28 mouse cellular contexts compared by ENCODE assay signal in genomic region chr10:44704143-44704542, GRCm38 (mm10).
DNase-seq lines count a peak whose midpoint lies in the region; ATAC-seq and TF ChIP-seq lines count a peak whose summit lies in the region.
"Had no signal": no experiment of that assay in that cellular context is flagged by ENCODE, and none has a peak within 500 bp of the region (broad histone marks: within the 10 kb centered on the region; RNA-seq: fewer than 3 reads in every experiment).

No protein-coding gene starts in this region.

- no peak overlapping the region for H3K27ac ChIP-seq in CH12.LX (ENCODE audit: insufficient read depth, low read depth)
- no peak overlapping the region for H3K27ac ChIP-seq in midbrain, embryonic 14.5 days (replicated peaks; ENCODE audit: low read depth, low read length)
- H3K27ac ChIP-seq: embryonic facial prominence, embryonic 12.5 days; embryonic facial prominence, embryonic 15.5 days; forebrain, embryonic 15.5 days; heart, adult 2 months; heart, embryonic 10.5 days; heart, embryonic 13.5 days; hindbrain, embryonic 14.5 days; hindbrain, postnatal 0 days; intestine, embryonic 15.5 days had no signal

- no peak for ATAC-seq in midbrain, embryonic 14.5 days (ENCODE audit: low FRiP score, low TSS enrichment)
- ATAC-seq: forebrain, embryonic 15.5 days; hindbrain, postnatal 0 days; intestine, embryonic 15.5 days; Patski had no signal

- dilution Hi-C loops in CH12.LX (cut with MboI; ENCODE audit: extremely low pct_ligation_motif_present, extremely low pct_unique_long_range_greater_than_20kb, low sequenced_read_pairs), result no loop called here

- peaks cover 25 to 45% of the 10 kb centered on the region in 2 experiments for H3K4me1 ChIP-seq in CH12.LX (ENCODE audit: control insufficient read depth in 1 of 2, insufficient read depth in 2 of 2)
- H3K4me1 ChIP-seq in midbrain, embryonic 14.5 days (ENCODE audit: control insufficient read depth, insufficient read depth, low read length), result no peaks in the 10 kb centered on the region
- H3K4me1 ChIP-seq: embryonic facial prominence, embryonic 12.5 days; embryonic facial prominence, embryonic 15.5 days; forebrain, embryonic 15.5 days; heart, embryonic 10.5 days; heart, embryonic 13.5 days; intestine, embryonic 15.5 days had no signal

- H3K4me2 ChIP-seq in CH12.LX (ENCODE audit: insufficient read depth, low read depth, poor library complexity, severe bottlenecking), result peak overlapping the region; percentile 94; the same call in 1 of the 2 replicates
- no peak overlapping the region for H3K4me2 ChIP-seq in midbrain, embryonic 14.5 days (ENCODE audit: low read length)
- H3K4me2 ChIP-seq: embryonic facial prominence, embryonic 12.5 days; embryonic facial prominence, embryonic 15.5 days; forebrain, embryonic 15.5 days; heart, embryonic 13.5 days; hindbrain, embryonic 14.5 days; intestine, embryonic 15.5 days had no signal

- H3K9ac ChIP-seq in CH12.LX (ENCODE audit: insufficient read depth, low read depth), result no peak overlapping the region
- H3K9ac ChIP-seq in midbrain, embryonic 14.5 days (replicated peaks; ENCODE audit: low read length), result no peak overlapping the region
- H3K9ac ChIP-seq: embryonic facial prominence, embryonic 12.5 days; embryonic facial prominence, embryonic 15.5 days; forebrain, embryonic 15.5 days; heart, embryonic 13.5 days; hindbrain, embryonic 14.5 days; intestine, embryonic 15.5 days had no signal

- no peak overlapping the region for H3K4me3 ChIP-seq in CH12.LX (replicated peaks in 1 of 3; ENCODE audit: low read depth in 2 of 3, low read length in 2 of 3, poor library complexity in 1 of 3)
- H3K4me3 ChIP-seq in midbrain, embryonic 14.5 days (replicated peaks; ENCODE audit: low read depth, low read length), result no peak overlapping the region
- H3K4me3 ChIP-seq: embryonic facial prominence, embryonic 12.5 days; embryonic facial prominence, embryonic 15.5 days; forebrain, embryonic 15.5 days; heart, adult 2 months; heart, embryonic 10.5 days; heart, embryonic 13.5 days; intestine, embryonic 15.5 days had no signal

- H3K9me3 ChIP-seq in CH12.LX (replicated peaks; ENCODE audit: low read length), result no peaks in the 10 kb centered on the region
- H3K9me3 ChIP-seq in midbrain, embryonic 14.5 days (ENCODE audit: control insufficient read depth, low read length), result no peaks in the 10 kb centered on the region
- H3K9me3 ChIP-seq: embryonic facial prominence, embryonic 12.5 days; embryonic facial prominence, embryonic 15.5 days; forebrain, embryonic 15.5 days; G1E; heart, embryonic 10.5 days; heart, embryonic 13.5 days; intestine, embryonic 15.5 days had no signal

- no peaks in the 10 kb centered on the region for H3K27me3 ChIP-seq in CH12.LX (replicated peaks)
- no peaks in the 10 kb centered on the region for H3K27me3 ChIP-seq in midbrain, embryonic 14.5 days (ENCODE audit: control insufficient read depth, insufficient read depth, low read length)
- H3K27me3 ChIP-seq: embryonic facial prominence, embryonic 12.5 days; embryonic facial prominence, embryonic 15.5 days; forebrain, embryonic 15.5 days; heart, embryonic 13.5 days; intestine, embryonic 15.5 days; Patski had no signal

- H3K79me2 ChIP-seq in CH12.LX (replicated peaks; ENCODE audit: control insufficient read depth, extremely low read depth, insufficient read depth, poor library complexity, severe bottlenecking), result no peaks in the 10 kb centered on the region

- DNase-seq in 416B (ENCODE audit: low read depth), result peak; percentile 18
- peak; percentile 29 for DNase-seq in CD4-positive helper T cell, adult 2 months (ENCODE audit: low read depth, low spot score)
- DNase-seq in CH12.LX (ENCODE audit: extremely low read depth), result peak; percentile 45
- peak; percentile 68 for DNase-seq in induced T-regulatory cell, adult 2 months (ENCODE audit: low read depth)
- DNase-seq in thymus, postnatal 36 days, result no peak
- DNase-seq in midbrain, embryonic 14.5 days, result no peak
- DNase-seq in kidney, postnatal 4 days, result no peak
- DNase-seq in spleen, postnatal 36 days (ENCODE audit: low spot score in 2 of 2), result no peak
- DNase-seq: adrenal gland, adult 2 months; adrenal gland, postnatal 14 days; cerebellum, adult 11-12 months; cerebellum, adult 8-10 months; cerebellum, postnatal 14 days; gastrocnemius, postnatal 25 days; heart, adult 2 months; heart, postnatal 14 days; heart, postnatal 4 days; kidney, adult 2 months had no signal

- in situ Hi-C loops in CH12.LX (cut with MboI; ENCODE audit: low pct_ligation_motif_present, low pct_unique_long_range_greater_than_20kb, low sequenced_read_pairs), result no loop called here

- TF ChIP-seq CTCF in CH12.LX (conservative IDR thresholded peaks at IDR 0.05 in 1 of 2, IDR thresholded peaks at IDR 0.05 in 1 of 2; ENCODE audit: low read depth in 2 of 2, low read length in 2 of 2), result no peak

- TF ChIP-seq POLR2A in CH12.LX (IDR thresholded peaks at IDR 0.05; ENCODE audit: low read depth, low read length), result no peak

- TF ChIP-seq RAD21 in CH12.LX (IDR thresholded peaks at IDR 0.05; ENCODE audit: low read depth, low read length), result no peak; the same call in 1 of the 2 replicates

- no peaks in the 10 kb centered on the region for H3K36me3 ChIP-seq in CH12.LX (replicated peaks in 1 of 2; ENCODE audit: control insufficient read depth in 1 of 2, insufficient read depth in 1 of 2, low read length in 1 of 2)
- no peaks in the 10 kb centered on the region for H3K36me3 ChIP-seq in midbrain, embryonic 14.5 days (ENCODE audit: control insufficient read depth, insufficient read depth, low read length)
- H3K36me3 ChIP-seq: embryonic facial prominence, embryonic 12.5 days; embryonic facial prominence, embryonic 15.5 days; forebrain, embryonic 15.5 days; G1E; heart, embryonic 10.5 days; heart, embryonic 13.5 days; intestine, embryonic 15.5 days had no signal

- peak; percentile 91 for TF ChIP-seq EP300 in CH12.LX (IDR thresholded peaks at IDR 0.05; ENCODE audit: low read length)

- 90% methylated on average over 3 of the region's 3 CpGs for WGBS in midbrain, embryonic 14.5 days

TF ChIP-seq in CH12.LX, 34 proteins besides CTCF, POLR2A, EP300 and RAD21:
- TF ChIP-seq UBTF (IDR thresholded peaks at IDR 0.05; ENCODE audit: low read depth, low read length) (no peak), JUND (conservative IDR thresholded peaks at IDR 0.05; ENCODE audit: low read depth, low read length) (peak; percentile 97), TCF12 (IDR thresholded peaks at IDR 0.05; ENCODE audit: low read depth, low read length) (peak; percentile 59; the same call in 1 of the 2 replicates), ETS1 (conservative IDR thresholded peaks at IDR 0.05; ENCODE audit: low read depth, low read length) (peak; percentile 62; the same call in 1 of the 2 replicates), NRF1 (IDR thresholded peaks at IDR 0.05; ENCODE audit: low read depth, low read length) (no peak), NELFE (IDR thresholded peaks at IDR 0.05; ENCODE audit: low read depth, low read length) (no peak), IRF4 (IDR thresholded peaks at IDR 0.05; ENCODE audit: low read depth, low read length) (peak; percentile 97), JUN (IDR thresholded peaks at IDR 0.05; ENCODE audit: insufficient read depth, low read depth, low read length) (peak; percentile 79), KAT2A (IDR thresholded peaks at IDR 0.05; ENCODE audit: insufficient replicate concordance, low read length) (no peak), E2F4 (IDR thresholded peaks at IDR 0.05; ENCODE audit: insufficient replicate concordance, low read depth, low read length) (no peak), MAFK (IDR thresholded peaks at IDR 0.05; ENCODE audit: insufficient replicate concordance, low read length) (no peak), GABPA (IDR thresholded peaks at IDR 0.05; ENCODE audit: insufficient replicate concordance, low read depth, low read length) (no peak), MEF2A (IDR thresholded peaks at IDR 0.05; ENCODE audit: borderline replicate concordance, low read depth, low read length) (no peak; the same call in 1 of the 2 replicates), BHLHE40 (IDR thresholded peaks at IDR 0.05; ENCODE audit: low read depth, low read length) (no peak), MXI1 (IDR thresholded peaks at IDR 0.05; ENCODE audit: low read depth, low read length) (no peak), MYC (IDR thresholded peaks at IDR 0.05; ENCODE audit: low read depth, low read length) (0 out of 2 replicates have a peak, but pooled peaks have one; percentile 10)

Comparison
In these comparisons a context has a peak if more than half of its experiments do, and no peak if none do; other contexts are left out.
1. DNase-seq: peak in 416B (single experiment), CD4-positive helper T cell, adult 2 months (single experiment), CH12.LX (single experiment) and induced T-regulatory cell, adult 2 months (single experiment); none in thymus, postnatal 36 days (0 of 2), midbrain, embryonic 14.5 days (single experiment), kidney, postnatal 4 days (0 of 2) and spleen, postnatal 36 days (0 of 2).